Mouse (Mus musculus): Measurements from ENCODE around the gene Slc9a5.

Slc9a5 gene

DNA sequence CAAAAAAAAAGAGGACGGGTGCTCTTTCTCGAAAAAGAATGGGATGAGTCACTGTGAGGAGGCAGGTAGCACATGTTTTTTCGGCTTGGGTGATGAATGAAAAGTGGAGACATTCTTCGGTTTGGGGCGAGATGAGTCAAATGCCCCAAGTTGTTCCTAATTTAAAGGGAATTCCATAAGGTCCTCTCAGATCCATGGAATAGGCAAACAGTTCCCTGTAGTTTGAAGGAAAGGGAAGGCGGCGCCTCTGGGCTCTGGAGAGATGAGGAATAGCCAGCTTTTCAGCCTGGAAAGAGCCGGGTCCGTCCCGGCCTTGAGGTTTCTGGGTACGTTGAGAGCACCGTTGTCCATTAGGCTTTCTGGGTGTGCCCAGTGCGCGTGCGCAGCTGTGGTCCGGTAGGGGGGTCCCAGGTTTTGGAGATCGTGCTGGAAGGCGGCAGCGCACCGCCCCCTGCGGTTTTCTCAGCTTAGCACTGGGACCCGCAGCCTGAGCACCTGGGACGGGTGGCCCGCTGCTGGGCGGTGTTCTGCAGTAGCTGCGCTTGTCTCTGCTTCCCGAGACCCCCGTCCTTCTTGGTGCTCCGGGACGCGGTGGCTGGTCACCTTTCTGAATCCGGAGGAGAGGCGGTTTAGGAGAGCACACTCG is at the start of gene Slc9a5:
TSS of gene Slc9a5 (plus strand) at position 394 of the 646 bp plus-strand sequence.
- peak; percentile 88 for DNase-seq (ENCODE audit: low spot score)

GRCm38 (mm10) chr8:105299962-105300361 is 48.7 kb upstream of the Slc9a5 start:
- no peak for DNase-seq (ENCODE audit: low spot score)

GRCm38 (mm10) chr8:105303396-105303795 is 45.2 kb upstream of the Slc9a5 start:
- DNase-seq (ENCODE audit: low spot score), result no peak

DNA sequence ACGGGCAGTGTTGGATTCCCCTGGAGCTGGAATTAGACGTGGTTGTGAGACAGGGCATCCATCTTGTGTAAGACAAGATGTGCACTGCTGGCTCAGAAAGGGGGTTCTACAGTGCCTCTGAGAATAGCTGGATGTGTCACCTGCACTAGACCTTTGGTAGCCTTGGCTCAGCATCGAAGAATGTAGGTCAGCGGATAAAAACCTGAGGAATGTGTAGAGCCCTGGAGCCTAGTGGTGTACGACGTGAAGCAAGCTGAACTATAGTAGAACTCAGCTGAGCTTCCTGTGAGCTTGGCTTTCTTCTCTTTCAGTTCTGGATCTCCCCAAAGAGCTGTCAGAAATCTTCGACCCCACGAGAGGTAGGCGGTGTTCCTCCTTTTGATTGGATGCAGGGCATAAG is 44.8 kb upstream of the Slc9a5 start:
- no peak for DNase-seq (ENCODE audit: low spot score)

- no peak for DNase-seq (ENCODE audit: low spot score)
Measured at GRCm38 (mm10) chr8:105304325-105305210, 44.1 kb upstream of the Slc9a5 start.

- DNase-seq (ENCODE audit: low spot score), result peak; percentile 63
Measured at GRCm38 (mm10) chr8:105305211-105306145, 43.2 kb upstream of the Slc9a5 start, which contains the start of gene Elmo3. Gene Elmo3 (plus strand): TSS chr8:105305601.

DNA sequence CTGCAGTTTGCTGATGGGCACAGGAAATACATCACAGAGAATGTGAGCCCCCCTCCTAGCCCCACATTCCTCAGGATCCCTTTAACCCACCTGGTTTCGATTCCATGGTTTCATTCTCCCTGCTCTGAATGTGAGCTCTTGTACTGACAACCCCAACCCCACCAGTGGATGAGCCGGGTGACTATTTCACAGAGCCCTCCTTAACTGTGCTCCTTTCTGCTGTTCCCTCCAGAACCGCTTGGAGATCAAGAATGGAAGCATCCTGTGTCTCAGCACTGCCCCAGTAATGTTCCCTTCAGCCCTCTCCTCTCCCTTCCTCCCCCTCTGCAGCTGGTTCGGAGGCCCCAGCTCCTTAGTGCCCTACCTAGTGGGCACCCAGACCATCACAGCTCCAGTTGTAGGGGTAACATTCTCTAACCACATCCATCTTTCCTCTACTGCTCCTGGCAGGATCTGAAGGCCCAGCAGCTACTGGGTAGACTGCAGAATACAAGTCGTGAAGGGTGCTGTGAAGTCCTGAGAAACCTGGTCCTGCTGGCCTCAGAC is 42.4 kb upstream of the Slc9a5 start:
- no peak for DNase-seq (ENCODE audit: low spot score)

DNA sequence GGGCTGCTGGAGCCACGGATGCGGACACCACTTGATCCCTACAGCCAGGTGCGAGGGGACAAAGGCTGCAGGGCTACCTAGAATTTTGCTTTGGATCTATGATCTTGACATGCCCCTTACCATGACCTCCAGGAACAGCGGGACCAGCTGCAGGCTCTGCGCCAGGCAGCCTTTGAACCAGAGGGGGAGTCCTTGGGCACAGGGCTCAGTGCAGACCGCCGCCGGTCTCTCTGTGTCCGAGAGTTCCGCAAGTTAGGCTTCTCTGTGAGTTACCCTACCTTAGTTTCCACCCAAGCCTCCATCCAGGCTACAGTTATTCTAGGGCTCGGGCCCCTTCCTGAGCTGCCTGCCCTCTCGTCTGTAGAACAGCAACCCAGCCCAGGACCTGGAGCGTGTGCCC is 41.0 kb upstream of the Slc9a5 start:
- DNase-seq (ENCODE audit: low spot score), result no peak

DNA sequence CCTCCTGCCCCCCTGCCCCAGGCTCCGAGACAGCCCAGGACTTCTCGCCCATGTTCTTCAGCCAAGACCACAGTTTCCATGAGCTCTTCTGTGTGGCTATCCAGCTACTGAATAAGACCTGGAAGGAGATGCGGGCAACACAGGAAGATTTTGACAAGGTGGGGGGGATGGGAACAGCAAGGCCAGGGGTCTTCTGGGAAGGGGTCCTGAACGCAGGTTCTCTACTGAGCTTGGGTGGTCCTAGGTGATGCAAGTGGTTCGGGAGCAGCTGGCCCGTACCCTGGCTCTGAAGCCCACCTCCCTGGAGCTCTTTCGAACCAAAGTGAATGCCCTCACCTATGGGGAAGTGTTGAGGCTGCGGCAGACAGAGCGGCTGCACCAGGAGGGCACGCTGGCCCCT is 40.2 kb upstream of the Slc9a5 start:
- no peak for DNase-seq (ENCODE audit: low spot score)

DNA sequence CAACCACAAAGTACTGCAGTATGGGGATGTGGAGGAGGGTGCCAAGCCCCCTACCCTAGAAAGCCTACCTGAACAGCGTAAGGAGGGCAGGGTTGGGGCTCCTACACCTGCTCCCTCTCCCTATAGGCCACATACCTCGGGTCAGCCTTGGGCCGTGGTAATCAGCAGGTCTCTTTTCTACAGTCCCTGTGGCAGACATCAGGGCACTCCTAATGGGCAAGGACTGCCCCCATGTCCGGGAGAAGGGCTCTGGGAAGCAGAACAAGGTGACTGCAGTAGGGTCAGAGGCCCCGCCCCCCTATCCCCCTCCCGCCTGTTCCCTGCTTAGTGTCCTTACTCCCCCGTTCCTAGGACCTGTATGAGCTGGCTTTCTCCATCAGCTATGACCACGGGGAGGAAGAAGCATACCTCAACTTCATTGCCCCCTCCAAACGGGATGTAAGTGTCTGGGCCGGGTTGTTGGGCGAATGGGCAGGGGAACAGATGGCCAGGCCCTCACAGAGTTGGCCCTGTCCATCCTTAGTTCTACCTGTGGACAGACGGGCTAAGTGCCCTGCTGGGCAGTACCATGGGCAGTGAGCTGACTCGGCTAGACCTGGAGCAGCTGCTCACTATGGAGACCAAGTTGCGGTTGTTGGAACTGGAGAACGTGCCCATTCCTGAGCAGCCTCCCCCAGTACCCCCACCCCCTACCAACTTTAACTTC is 39.3 kb upstream of the Slc9a5 start:
- no peak for DNase-seq (ENCODE audit: low spot score)

GRCm38 (mm10) chr8:105310118-105310517 is 38.5 kb upstream of the Slc9a5 start:
- no peak for DNase-seq (ENCODE audit: low spot score)

- DNase-seq (ENCODE audit: low spot score), result no peak
Measured at GRCm38 (mm10) chr8:105311718-105312117, 36.9 kb upstream of the Slc9a5 start.

GRCm38 (mm10) chr8:105312891-105313481 is 35.7 kb upstream of the Slc9a5 start:
- no peak for DNase-seq (ENCODE audit: low spot score)

DNA sequence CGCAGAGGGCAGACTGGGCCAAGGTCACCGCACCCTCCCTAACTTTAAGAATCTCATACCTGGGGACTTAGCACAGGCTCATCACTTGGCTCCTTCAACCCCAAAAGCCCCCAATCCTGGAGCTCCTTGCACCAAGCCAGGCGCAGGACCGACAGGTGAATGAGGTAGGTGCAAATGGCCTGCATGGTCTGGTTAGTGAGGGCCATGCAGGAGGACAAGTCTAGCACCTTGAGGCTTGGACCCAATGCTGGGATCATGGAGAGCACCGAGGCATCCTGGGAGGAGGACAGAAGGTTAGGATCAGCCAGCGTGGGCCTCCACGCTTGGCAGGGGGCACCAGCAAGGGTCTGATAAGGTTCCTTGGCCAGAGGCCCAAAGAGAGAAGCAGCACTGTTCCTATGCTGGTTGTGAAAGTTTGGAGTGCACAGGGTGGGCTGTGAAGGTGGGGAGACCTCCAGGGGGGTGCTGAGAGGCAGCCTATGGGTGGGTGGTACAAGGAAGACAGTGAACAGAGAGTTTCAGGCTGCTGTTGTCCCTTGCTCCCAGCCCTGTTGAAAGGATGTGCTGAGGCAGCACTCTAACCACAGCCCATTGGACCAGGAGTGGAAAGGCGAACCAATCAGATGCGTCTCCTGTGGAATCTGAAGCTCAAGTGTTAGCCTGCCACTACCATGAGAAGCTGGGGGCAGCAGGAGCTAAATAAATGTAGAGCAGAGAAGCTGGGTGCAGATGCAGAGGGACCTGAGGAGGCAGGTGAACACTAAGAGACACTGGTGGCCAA is 34.8 kb upstream of the Slc9a5 start:
- peak; percentile 46 for DNase-seq (ENCODE audit: low spot score)

GRCm38 (mm10) chr8:105315073-105315769 is 33.4 kb upstream of the Slc9a5 start:
- DNase-seq (ENCODE audit: low spot score), result no peak

DNA sequence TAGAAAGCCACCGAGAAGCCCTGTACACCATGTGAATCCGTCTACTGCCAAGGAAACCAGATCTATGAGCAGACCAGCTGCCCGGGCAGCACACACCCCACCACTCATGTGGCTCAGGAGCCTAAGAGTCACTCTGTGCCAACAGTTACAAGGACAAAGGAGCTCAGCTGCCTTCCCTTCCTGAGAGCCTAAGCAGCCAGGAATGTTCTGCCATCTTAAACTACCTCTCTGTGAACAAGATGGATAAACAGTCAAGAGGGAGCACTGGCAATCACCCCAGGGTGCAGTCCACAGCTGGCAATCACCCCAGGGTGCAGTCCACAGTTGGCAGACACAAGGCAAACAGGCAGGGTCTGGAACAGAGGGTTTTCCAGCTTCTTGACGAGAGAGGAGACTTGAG is 30.7 kb upstream of the Slc9a5 start:
- no peak for DNase-seq (ENCODE audit: low spot score)

GRCm38 (mm10) chr8:105318662-105319190 is 29.9 kb upstream of the Slc9a5 start:
- no peak for DNase-seq (ENCODE audit: low spot score)

- no peak for DNase-seq (ENCODE audit: low spot score)
Measured at GRCm38 (mm10) chr8:105323183-105323582, 25.5 kb upstream of the Slc9a5 start.

DNA sequence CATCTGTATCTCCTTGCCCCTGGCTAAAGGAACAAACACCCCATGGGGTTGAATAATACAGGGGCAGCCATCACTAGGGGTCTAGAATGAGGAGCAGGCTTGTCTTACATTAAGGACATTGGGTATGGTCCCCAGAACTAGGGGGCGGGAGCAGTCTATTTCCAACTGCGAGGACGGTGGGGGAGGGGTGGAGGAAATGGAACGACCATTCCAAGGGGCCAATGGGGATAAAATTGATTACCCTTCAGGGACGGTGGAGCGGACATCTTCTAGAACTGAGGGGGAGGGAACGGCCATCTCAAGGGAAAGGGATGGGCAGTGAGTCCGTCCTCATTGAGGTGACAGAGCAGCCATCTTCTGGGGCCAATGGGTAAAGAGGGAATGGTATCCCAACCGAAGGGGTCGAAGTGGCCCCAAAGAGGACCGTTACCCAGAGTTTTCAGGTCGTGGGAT is 23.0 kb upstream of the Slc9a5 start:
- DNase-seq (ENCODE audit: low spot score), result peak; percentile 37
